Mouse (Mus musculus) thymus, postnatal 25 days (tissue): ENCODE measurements around the gene Galnt18.

Source experiments
- DNase-seq: peaks from one replicate; pipeline ENCODE4 v3.0.0; 2022

Gene Galnt18

DNA sequence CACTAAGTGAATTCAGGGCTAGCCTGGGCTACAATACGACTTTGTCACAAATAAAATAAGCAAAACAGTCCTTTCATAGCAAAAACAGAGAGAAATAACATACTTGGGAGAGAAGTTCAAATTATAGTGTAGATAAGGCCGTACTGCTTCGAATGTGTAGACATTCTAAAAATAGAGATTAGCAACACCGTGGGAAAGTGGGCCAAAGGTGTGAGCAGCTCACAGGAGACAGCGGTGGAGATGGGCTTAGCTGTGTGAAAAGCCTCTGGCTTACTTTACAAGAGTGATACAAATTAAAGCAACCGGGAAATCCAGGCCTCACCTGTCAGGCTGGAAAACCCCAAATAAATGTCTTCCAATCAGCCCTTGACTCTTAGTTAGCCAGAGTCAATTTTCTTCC lies 241.8 kb downstream of the Galnt18 start:
- no peak for DNase-seq

DNA sequence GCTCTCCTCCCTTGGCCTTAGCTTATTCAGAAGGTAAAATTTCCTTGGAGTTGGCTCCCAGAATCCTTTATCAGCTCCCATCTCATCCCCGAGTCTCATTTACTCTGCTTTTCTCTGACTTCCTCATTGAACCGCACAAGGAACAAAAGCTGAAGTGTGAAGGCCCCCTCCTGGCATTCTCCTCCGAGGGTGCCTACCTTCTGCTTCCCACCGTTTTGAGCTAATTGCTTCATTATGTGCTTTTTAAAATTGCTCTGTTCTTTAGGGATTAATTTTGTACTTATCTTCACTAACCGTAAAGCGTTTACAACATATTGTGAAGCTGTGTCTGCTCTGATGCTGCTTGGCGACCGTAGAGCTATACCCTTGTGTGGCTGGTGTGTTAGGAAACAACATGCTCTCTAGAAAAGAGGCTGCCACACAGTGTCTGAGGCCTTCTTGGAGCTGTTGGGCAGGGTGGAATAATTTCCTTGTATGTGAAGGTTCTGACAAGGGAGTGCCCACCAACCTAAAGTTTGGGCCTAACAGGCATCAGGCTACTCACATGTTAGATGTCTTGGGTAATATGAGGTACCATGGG lies 244.9 kb downstream of the Galnt18 start:
- DNase-seq: no peak

DNA sequence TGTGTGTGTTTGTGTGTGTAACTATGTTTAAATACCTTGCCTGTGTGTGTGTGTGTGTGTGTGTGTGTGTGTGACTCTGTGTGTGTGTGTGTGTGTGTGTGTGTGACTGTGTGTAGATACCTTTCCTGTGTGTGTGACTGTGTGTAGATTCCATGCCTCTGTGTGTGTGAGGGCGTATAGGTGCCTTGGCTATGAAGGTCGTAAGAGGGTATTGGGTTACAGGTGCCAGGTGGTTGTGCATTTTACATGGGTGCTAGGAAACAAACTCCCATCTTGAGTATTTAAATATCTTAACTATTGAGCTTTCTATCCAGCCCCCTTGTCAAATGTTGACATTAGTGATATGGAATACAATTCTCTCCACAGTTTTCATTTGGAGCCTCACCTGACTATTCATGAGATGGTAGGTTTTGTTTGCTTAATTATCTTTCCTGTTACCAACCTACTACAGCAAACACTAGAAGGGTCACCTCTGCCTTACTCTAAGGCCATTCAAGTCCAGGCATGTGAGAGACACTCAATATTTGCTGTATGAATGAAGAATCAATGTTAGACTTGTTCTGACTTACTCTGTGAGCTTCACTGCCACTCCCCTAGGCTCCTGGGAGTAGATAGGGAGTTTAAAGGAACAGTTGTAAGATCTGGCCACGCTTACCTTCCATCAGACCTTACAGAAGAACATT lies 250.7 kb downstream of the Galnt18 start:
- DNase-seq: no peak

DNA sequence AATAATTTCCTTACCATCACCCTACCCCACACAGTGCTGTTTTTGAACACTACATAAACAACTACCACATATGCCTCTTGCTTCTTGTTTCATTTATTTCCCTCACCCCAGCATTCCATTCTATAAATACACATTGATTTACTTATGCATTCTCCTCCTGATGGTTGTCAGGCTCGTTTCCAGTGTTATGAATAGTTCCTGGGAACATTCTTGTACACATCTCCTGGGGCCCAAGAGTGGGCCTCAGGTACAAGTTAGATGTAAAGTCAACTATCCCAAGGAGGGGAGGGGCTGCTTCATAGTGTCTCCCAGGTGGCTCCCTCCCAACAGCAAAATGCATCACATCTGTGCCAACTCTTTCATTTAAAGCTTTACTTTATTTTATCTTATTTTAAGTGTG lies 251.3 kb downstream of the Galnt18 start:
- DNase-seq: no peak

DNA sequence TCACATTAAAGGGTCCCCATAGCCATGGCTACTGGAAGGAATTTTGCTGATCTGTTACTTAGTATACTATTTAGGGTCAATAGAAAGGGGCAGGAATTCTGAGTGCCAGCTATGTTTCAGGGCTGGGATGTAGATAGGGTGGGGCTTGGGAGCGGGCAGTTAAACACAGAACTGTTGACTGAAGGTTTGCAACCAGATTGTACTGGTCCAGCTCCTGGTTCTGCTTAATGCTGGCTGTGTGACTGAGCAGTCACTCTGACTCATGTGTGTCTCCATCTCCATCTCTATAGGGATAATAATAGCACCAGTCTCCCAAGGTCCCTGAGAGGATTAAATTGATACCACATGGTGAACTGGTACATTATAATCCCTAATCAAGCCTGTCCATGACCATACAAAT lies 258.9 kb downstream of the Galnt18 start:
- DNase-seq: no peak

DNA sequence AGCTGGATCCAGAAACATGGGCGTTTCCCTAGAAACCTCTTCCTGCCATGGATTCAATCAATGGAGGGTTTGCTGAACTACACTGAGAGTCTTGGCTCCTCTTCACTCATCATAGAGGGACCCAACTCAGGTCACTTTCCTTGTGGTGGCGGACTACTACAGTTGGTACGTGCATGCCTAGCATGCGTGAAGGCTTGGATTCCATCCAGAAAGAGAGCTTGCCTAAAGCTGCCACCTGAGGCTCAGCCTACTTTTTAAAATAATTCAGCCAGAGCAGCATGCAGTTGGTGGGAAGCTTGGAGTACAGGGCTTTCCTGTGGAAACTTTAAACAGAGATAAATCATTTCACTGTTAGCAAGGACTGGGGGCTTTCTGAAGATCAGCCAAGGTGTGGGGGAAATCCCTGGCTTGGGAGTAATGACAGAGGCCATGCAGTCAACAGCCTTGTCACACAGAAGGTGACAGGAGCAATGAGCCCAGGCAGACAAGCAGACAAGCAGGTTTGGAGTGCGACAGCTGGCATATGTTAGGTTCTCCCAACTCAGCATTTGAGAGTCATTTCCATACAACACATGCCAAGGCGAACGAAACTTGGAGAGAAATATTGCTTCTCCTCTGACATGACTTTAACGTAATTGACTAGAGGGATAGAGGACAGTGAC lies 261.1 kb downstream of the Galnt18 start:
- DNase-seq: no peak

DNA sequence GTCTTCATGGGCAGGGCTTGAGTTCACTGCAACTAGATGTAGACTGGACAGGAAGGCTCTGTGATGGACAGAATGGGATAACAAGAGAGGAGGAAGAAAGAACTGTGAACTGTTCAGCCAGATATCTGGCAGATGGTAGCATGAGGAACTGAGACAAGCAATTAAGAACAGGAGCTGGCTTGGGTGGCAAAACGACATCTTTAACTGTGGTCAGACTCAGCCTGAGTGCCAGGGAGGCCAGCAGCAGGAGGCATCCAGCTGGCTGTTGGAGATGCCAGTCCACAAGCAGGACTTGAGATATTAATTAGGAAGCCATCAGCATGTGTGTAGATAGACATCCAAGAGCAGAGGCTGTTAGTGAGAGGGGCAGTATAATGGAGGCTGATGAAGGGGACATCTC lies 262.9 kb downstream of the Galnt18 start:
- no peak for DNase-seq

DNA sequence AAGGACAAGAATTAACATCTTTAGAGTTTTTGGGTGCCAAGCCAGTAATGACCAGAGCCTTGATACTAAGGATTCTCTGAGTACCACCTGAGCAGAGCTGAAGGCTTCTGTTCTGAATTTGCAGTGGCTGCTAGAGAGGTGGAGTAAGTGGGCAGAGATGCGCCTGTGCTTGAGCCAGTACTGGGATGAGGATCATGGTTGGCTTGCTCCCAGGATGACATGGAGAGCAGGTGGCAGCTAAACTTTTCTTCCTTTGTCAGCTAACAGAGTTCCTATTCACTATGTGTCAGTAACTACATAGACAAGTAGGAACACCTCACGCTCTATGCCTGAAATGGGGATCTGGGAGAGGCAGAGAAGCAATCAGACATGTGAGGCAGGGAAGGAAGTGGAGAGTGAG lies 264.3 kb downstream of the Galnt18 start:
- no peak for DNase-seq

DNA sequence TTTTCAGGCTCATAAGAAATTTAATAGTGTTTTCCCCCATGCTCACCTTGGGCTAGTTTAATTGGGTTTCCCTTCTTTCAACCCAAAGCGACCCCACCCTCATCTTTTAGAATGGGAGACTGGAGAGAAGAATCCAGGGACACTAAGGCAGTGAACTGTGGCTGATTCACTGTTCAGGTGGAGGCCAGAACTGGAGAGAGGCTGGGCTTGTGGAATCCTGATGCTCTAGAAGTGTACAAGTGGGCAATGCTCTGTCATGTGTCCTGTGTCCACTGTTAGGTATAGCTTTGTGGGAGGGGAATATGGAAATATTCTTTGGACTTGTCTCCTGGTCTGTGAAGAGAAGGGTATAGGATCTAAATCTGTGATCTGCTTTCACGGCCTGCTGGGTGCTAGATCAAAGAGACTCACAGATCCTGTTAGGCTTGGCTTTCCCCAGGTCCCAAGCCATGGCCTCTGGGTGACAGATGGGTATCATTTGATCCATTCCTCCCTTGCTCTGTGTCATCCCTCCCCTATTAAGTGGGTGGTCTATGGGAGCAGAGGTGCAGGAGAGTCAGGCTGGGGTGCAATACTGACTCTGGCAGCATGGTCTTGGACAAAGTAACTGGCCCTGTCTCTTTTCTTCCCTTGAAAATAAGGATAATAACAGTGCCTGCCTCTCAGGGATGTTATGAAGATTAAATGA lies 270.5 kb downstream of the Galnt18 start:
- no peak for DNase-seq

DNA sequence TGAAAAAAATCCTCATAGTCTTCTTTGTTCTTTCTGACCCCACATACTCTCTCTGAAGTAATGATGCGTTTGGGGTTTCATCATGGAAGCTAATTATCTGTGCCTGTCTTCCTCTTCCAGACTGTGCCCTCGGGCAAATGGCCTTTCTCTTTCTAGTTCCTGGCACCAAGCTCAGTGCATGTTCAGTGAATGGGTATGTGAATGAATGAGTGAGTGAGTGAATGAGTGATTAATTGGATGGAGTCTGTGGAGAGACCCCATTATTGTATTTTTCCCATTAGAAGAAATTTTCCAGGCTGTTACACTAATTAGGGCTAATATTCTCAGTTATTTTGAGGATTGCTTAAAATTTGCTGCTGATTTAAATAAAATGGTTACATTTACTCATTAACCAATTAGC lies 279.2 kb downstream of the Galnt18 start:
- no peak for DNase-seq

DNA sequence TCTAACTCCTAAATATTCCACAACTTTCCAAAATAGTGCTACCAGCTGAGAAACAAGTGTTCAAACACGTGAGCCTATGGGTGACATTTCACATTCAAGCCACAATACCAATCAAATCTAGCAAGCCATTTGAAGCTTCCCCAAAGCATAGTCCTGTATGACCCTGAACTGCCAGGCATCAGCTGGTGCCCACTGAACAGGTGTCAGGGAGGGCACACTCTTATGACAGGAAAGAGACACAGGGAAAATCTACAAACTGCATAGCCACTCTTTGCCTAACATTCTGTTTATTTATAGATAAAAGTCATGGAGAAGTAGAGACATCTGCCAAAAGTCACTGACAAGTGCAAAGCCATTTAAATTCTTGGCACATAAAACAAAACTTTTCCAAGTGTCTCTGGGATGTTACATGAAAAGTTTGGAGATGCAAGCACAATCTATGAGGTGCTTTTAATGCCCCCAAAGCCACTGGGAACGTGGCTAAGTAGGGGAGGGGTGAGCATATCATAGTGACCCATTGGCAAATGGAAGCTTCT lies 280.5 kb downstream of the Galnt18 start:
- DNase-seq: no peak

DNA sequence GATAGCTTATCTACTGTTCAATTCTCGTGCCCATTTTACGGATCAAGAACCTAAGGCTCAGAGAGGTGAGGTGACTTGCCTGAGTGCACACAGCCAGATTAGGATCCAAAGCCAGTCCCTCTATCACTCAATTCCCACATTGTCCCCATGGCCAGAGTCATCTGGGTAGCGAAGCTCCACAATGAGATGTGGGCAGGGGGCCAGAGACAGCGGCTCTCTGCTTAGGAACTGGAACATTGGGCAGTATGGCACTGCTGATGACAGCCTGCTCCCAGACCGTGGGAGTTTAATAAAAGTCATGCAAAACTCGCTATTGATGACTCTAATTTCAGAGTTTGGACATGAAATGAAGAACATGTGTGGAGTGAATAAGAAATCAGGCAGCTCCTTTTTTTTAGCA lies 282.6 kb downstream of the Galnt18 start:
- DNase-seq: no peak

DNA sequence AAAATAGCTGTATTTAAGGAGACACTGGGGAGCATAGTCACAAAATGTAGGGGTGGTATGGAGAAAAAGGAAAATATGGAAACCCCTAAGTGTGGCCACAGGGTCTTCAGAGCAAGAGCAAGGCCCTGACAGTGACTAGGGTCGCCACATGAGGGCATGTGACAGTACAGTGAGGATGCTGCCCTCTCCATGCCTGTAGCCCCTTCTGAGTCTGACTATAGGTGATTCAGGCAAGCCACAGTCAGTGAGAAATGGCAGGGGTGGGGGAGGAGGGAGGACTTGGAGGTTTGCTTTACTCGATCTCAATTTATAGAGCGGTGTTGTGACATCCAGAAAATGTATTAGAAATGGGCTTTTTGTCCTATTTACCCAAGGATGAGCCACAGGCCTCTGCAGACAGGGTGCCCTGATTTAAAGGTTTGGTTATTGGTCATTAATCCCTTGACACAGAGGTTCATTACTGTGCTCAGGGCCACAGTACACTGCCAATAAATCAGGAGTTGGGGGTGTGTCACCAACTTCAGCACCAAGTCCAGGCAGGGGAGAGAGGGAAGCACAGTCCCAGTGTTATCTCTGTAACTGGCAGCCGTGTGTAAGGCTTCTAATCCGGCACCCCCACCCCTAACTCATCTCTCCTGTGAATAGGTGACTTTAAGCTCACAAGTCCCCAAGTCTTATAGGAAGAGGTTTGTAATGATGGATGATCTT lies 287.4 kb downstream of the Galnt18 start:
- no peak for DNase-seq

DNA sequence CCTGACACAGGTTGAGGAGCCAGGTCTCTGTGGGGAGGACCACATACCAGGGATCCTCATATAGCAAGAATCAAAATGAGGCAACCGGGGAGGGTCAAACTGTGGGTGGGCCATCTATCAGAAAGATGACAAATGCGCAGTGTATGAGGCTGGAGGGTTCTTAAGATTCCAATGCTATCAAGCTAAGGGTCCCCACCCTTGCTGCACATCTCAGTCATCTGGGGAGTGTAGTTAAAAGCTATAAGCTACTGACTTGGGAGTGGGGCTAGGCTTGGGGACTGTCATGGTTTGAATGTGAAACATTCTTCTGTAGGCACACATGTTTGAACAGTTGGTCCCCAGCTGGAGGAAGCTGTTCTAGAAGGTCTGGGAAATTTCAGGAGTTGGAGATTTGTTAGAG lies 288.2 kb downstream of the Galnt18 start:
- DNase-seq: no peak

DNA sequence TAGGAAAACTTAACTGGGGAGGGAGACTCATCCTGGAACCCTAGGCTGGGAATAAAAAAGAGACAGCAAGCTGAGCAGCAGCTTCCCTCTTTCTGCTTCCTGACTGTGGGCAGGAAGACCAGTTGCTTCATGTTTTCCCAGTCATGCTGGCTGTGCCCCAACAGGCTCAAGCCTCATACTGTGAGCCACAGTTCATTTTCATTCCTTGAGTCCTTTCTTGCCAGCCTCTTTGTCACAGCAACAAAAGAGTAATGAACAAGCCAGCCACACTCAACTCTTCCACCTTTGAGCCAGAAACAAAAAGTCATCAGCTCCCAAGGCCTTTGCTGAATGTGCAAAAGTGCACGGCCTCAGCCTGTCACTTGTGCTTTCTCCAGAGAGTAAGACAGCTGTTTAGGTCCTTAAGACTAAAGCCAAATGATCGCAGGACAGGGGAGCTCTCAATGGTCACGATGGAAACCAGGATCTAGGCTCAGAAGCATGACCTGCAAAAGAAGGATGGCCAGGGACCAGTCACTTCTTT lies 292.9 kb downstream of the Galnt18 start:
- DNase-seq: no peak

DNA sequence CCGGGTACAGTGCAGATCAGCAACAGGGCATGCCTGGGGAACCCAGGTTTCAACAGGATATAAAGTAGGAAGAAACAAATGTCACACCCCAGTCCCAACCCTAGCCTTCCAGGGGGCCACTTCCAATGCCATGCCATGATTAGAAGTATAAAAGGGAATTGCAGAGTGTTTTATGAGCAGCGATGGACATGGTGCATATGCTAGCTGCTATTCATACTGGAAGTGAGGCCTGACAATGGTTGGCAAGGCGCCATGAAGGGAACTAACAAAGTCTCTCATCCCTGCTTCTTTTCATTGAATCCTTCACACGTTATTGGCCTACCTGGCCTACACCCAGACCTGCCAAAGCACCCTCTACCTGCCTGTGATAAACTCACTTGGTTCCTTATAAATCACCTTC lies 295.9 kb downstream of the Galnt18 start:
- no peak for DNase-seq

DNA sequence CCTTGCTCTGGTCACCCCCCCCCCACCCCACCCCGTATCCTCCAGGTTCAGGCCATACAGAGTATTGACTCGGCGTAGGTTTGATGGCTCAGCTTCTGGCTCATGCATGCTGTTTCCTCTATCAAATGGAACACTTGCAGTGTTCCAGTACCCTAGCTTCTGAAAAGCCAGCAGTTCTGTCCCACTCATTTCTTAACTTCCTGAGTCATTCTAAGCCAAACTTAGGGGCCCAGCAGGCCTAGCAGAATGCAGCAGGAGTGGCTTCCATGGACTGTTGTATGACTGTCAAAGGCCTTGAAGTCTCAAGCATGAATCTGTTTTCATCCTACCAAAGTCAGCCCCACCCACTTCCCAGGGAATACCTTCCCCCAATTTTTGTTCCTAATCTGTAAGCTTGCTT lies 296.5 kb downstream of the Galnt18 start:
- no peak for DNase-seq

DNA sequence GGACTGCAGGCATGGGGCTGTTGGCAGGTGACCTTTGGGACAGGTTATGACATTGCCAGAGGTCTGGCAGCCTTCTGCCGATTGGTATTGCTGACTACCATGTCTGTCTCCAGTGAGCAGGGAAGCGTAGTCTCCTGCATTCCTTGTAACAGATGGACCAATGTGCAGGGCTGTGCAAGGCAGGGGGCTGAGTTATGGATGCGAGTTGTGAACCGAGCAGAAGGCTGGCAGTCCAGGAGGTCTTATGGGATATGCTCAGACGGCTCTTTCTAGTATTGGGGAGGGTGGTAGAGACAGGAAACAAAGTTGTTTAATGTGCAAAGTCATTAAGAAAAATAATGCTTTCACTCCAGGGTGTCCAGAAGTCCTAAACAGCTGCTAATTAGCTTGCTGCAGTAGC lies 312.1 kb downstream of the Galnt18 start:
- DNase-seq: no peak

DNA sequence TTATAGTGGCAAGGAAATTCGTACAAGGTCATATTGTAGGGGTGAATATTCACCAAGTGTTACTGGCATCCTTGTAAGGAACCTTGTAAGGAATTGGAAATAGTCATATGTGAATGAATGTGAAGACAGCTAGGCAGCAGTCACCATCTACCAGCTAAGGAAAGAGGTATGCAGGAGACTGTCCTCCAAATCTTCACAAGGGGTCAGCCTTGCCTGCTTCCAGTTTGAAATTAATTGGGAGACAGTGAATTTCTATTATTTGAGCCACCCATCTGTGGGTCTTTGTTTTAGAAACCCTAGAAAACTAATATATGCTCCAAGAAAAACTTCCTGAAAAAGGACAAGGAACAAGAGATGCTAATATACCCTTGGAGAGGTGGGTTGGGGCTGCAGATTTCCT lies 313.1 kb downstream of the Galnt18 start:
- DNase-seq: no peak

DNA sequence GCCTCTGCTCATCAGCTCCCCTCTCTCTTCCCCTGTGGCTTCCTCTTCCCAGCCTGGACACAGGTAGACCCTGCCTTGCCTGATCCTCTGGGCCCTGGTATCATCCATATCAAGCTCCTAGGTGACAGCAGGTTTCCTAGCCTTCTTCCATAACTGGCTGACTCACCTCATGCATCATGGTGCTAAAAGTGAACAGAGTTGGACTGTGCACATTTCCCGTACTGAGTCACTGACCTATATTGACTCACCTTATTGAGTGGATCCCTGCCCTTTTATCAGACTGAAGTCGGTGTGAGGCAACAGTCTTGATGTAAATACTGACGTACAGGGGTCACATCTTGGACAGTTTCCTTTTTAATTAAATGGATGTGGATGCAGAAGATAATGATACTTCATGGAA lies 313.7 kb downstream of the Galnt18 start:
- DNase-seq: no peak

DNA sequence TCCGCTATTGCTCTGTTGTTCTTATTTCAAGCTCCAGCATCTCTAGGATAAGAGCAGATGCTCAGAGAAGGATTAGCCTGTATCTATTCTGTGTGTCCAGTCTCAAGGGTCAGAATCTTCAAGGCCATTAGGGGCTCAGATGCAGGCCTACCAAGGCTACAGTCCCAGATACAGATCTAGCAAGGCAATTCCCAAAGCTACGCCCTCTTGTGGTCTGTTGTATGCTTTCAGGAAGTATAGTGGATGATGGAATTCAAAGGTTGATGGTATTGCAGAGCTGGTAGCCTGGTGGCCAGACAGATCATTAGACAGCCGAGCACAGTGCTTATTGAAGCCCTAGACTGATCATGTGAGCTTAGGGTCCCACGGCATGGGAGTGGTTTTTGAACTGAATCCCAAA lies 320.1 kb downstream of the Galnt18 start:
- DNase-seq: no peak

DNA sequence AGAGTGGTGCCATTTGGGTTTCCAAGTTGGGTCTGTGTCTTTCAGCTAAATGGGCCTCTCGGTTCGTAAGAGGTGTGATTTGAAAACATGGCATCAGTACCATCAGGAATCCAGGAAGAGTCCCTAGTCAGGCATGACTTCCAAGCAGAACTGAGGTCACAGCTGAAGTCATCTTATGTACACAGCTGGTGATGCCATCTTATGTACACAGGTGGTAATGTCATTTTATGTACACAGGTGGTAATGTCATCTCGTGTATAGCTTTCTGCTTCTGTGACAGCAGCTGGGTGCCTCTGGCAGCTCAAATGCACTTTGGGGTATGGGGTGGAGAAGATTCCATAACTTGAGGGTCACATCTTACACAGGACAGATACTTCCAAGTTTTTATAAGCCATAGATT lies 323.8 kb downstream of the Galnt18 start:
- no peak for DNase-seq

DNA sequence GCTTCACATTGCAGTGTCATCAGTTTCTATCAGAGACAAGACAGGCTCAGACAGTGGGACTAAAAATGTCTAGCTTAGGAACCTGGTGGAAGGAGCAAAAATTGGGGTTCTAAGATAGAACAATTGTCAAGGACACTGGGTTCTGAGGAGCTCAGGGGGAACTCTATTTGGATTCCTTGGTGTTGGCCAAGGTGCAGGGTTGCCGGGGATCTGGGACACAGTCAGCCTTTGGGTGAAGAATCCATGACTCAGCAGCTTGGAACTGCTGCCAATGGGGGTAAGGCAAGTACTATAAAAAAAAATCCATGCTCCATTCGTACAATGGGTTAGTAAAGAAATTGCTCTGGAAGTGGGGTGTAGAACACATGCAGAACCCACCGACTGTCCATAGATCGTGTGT lies 324.2 kb downstream of the Galnt18 start:
- DNase-seq: no peak
